Comparison of ENCODE assay signal across 1 mouse cellular context in the genomic region with DNA sequence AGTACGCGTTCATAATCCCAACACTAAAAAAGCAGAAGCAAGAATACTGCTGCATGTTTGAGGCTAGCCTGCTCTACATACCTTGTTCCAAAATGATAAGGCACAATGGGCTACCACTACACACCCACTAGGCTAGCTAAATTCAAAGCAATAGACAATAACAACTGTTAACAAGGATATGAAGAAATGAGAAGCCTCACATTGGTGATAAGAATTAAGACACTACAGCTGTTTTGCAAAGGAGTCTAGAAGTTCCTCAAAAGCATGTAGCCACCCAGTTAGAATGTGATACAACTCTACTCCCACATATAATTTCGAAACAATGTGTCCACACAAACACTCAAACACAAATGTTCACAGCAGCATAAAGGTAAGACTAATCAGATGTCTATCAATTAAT.
TF ChIP-seq lines count a peak whose summit lies in the region.

No protein-coding gene starts in this region.

TF ChIP-seq in MEL, 35 proteins besides CTCF, POLR2A, EP300 and RAD21 (continued from another document):
- no peak for TF ChIP-seq KAT2A (conservative IDR thresholded peaks at IDR 0.05; ENCODE audit: low read depth, low read length)
